Mouse (Mus musculus) C2C12 (cell line): ENCODE data around the gene Eif4a1. TPM values are rescaled to one million over a fixed set of nuclear protein-coding genes. Genes with fewer than 3 reads are reported as not detected.
A peak's percentile ranks its signal among the peaks of the same experiment; 100 is the strongest.
"Not testable (repeated sequence)": the region's sequence is repeated elsewhere in the genome, so short reads cannot be mapped to it uniquely, and the experiment has no call there.

Experiments used
- H3K27me3 ChIP-seq: one replicate; pipeline ENCODE4 v1.6.1; 2011; ENCODE audit not compliant: control insufficient read depth, insufficient read depth, insufficient read length
- H3K36me3 ChIP-seq: one replicate; pipeline ENCODE4 v1.6.1; 2011; ENCODE audit not compliant: control insufficient read depth, insufficient read depth
- H3K4me3 ChIP-seq: one replicate; pipeline ENCODE4 v1.5.1; 2011; ENCODE audit warnings: mild to moderate bottlenecking, control low read depth; ENCODE audit not compliant: poor library complexity, insufficient read depth, severe bottlenecking
- H3K79me2 ChIP-seq: one replicate; pipeline ENCODE4 v1.6.1; 2011; ENCODE audit not compliant: control insufficient read depth, insufficient read depth
- H3K79me3 ChIP-seq: one replicate; pipeline ENCODE4 v1.6.1; 2011; ENCODE audit warnings: low read depth, control low read depth
- H3ac ChIP-seq: one replicate; pipeline ENCODE3; 2011; ENCODE audit warnings: low read depth; ENCODE audit not compliant: control insufficient read depth, insufficient read length
- CEBPB ChIP-seq: IDR thresholded peaks from one replicate; pipeline ENCODE4 v1.6.1; 2011; ENCODE audit warnings: low read depth, mild to moderate bottlenecking, control low read depth, moderate library complexity
- CTCF ChIP-seq: IDR thresholded peaks from one replicate; pipeline ENCODE4 v1.5.1; 2011; ENCODE audit not compliant: control insufficient read depth, insufficient read depth, insufficient read length
- FOSL1 ChIP-seq: IDR thresholded peaks from one replicate; pipeline ENCODE4 v1.8.0; 2011; ENCODE audit warnings: mild to moderate bottlenecking, low read length; ENCODE audit not compliant: poor library complexity, insufficient read depth, severe bottlenecking
- MAX ChIP-seq: IDR thresholded peaks from one replicate; pipeline ENCODE4 v1.6.1; 2011; ENCODE audit warnings: mild to moderate bottlenecking, control low read depth
- MYOD1 ChIP-seq: IDR thresholded peaks from one replicate; pipeline ENCODE4 v1.6.1; 2011; ENCODE audit warnings: low read depth; ENCODE audit not compliant: control insufficient read depth, insufficient read length
- MYOG ChIP-seq: IDR thresholded peaks from one replicate; pipeline ENCODE4 v1.6.1; 2011; ENCODE audit not compliant: control insufficient read depth, insufficient read length; ENCODE audit errors: extremely low read depth
- USF1 ChIP-seq: IDR thresholded peaks from one replicate; pipeline ENCODE4 v1.6.1; 2011; ENCODE audit warnings: low read depth, mild to moderate bottlenecking, control low read depth, moderate library complexity
- polyA plus RNA-seq: library from polyadenylated mRNA; unstranded; fragments of >200 nt; fragmentation: generic; extraction: Trizol; gene quantifications from one replicate; pipeline ENCODE4 v1.2.1, GENCODE M21; 2012; ENCODE audit warnings: missing spikeins

The Eif4a1 gene
- polyA plus RNA-seq, 1 experiment = 1,304 TPM

- H3K27me3 ChIP-seq = no peaks in the 10 kb centered on the region
- no peak overlapping the region for H3K4me3 ChIP-seq
- H3K79me3 ChIP-seq = peaks cover 14% of the 10 kb centered on the region
- peaks cover 19% of the 10 kb centered on the region for H3K79me2 ChIP-seq
- H3ac ChIP-seq = no peak overlapping the region
- no peak for TF ChIP-seq MAX
- TF ChIP-seq USF1 = no peak
- no peak for TF ChIP-seq MYOD1
- peaks cover 3% of the 10 kb centered on the region for H3K36me3 ChIP-seq
These were observed 42.4 kb downstream of the Eif4a1 start for GRCm38 (mm10) chr11:69629802-69630201.

- H3K79me2 ChIP-seq = peaks cover 4% of the 10 kb centered on the region
- H3K27me3 ChIP-seq = no peaks in the 10 kb centered on the region
- H3ac ChIP-seq = no peak overlapping the region
- H3K36me3 ChIP-seq = no peaks in the 10 kb centered on the region
- H3K79me3 ChIP-seq = peaks cover under 1% of the 10 kb centered on the region
- TF ChIP-seq CEBPB (no peak), MAX (no peak), FOSL1 (no peak), MYOD1 (no peak), CTCF (peak; percentile 88)
- H3K4me3 ChIP-seq = no peak overlapping the region
These were observed 43.9 kb downstream of the Eif4a1 start for GRCm38 (mm10) chr11:69628286-69628685.

- H3K79me2 ChIP-seq, H3K27me3 ChIP-seq, H3K36me3 ChIP-seq, H3ac ChIP-seq, H3K4me3 ChIP-seq, H3K79me3 ChIP-seq: not testable (repeated sequence)
These were observed 47.9 kb downstream of the Eif4a1 start for GRCm38 (mm10) chr11:69624339-69624738.

- Histone ChIP-seq H3K79me2 (no peaks in the 10 kb centered on the region), H3K36me3 (no peaks in the 10 kb centered on the region), H3K79me3 (no peaks in the 10 kb centered on the region), H3ac (no peak overlapping the region), H3K27me3 (no peaks in the 10 kb centered on the region), H3K4me3 (no peak overlapping the region)
- TF ChIP-seq FOSL1 = no peak
- no peak for TF ChIP-seq MAX
- no peak for TF ChIP-seq CEBPB
- no peak for TF ChIP-seq MYOD1
These were observed 49.2 kb downstream of the Eif4a1 start for GRCm38 (mm10) chr11:69623006-69623405.

GRCm38 (mm10) chr11:69622406-69622805 is 49.8 kb downstream of the Eif4a1 start:
- Histone ChIP-seq H3K27me3 (peaks cover 3% of the 10 kb centered on the region), H3ac (peak overlapping the region; percentile 46), H3K36me3 (no peaks in the 10 kb centered on the region), H3K79me3 (no peaks in the 10 kb centered on the region), H3K79me2 (no peaks in the 10 kb centered on the region), H3K4me3 (peak overlapping the region; percentile 44)
- no peak for TF ChIP-seq FOSL1
- TF ChIP-seq MYOG = no peak
- no peak for TF ChIP-seq CTCF
- no peak for TF ChIP-seq MAX
- TF ChIP-seq USF1 = no peak
- TF ChIP-seq MYOD1 = no peak

GRCm38 (mm10) chr11:69621571-69622268 is 50.5 kb downstream of the Eif4a1 start, which contains the start of gene Sat2:
Sat2 (plus strand) TSS chr11:69622024.
- peak within 1 kb of the TSS; percentile 46 for H3ac ChIP-seq
- H3K36me3 ChIP-seq = no peaks in the 10 kb centered on the region
- no peaks in the 10 kb centered on the region for H3K79me2 ChIP-seq
- H3K4me3 ChIP-seq = peak within 1 kb of the TSS; percentile 44
- peaks cover 3% of the 10 kb centered on the region for H3K27me3 ChIP-seq
- H3K79me3 ChIP-seq = no peaks in the 10 kb centered on the region
- TF ChIP-seq MYOD1 = no peak
- no peak for TF ChIP-seq FOSL1
